Mouse (Mus musculus) embryonic fibroblast, embryonic 13.5 days (primary cell): ENCODE data around the gene 1700023F06Rik.

Experiments
- CTCF ChIP-seq: IDR thresholded peaks from 2 replicates; pipeline ENCODE4 v1.5.1; 2011; ENCODE audit warnings: mild to moderate bottlenecking, control low read depth, low read length, moderate library complexity, borderline replicate concordance; ENCODE audit not compliant: insufficient read depth
- POLR2A ChIP-seq: IDR thresholded peaks from 2 replicates; pipeline ENCODE4 v1.6.1; 2011; ENCODE audit warnings: low read depth, mild to moderate bottlenecking, control low read depth, low read length, moderate library complexity

DNA sequence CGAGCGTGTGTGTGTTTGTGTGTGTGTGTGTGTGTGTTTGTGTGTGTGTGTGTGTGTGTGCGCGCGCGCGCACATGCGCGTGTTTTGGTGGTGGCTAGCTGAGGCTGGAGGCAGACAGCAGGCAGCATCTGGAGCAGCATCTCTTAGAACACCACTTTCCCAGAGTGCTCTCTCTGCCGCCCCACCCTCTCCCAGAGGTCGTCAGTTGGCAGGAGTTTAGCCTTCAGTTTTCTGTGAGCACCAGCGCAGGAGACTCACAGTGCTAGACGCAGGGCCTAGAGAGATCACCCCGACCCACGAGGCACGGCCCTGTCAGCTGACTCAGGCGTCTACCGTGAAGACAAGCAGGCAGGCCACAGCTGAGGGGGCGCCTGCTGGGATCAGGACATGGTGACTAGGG is 22.3 kb upstream of the 1700023F06Rik start:
- no peak for TF ChIP-seq CTCF
- TF ChIP-seq POLR2A, result no peak
